Mouse (Mus musculus): Measurements from ENCODE around the gene Abl1.
A peak's percentile ranks its signal among the peaks of the same experiment; 100 is the strongest.

Abl1 gene

GRCm38 (mm10) chr2:31757472-31757871 is 69.3 kb downstream of the Abl1 start:
- TF ChIP-seq GATA4 (IDR thresholded peaks at IDR 0.05; ENCODE audit: insufficient replicate concordance, low read length) = no peak

GRCm38 (mm10) chr2:31758966-31759365 is 70.8 kb downstream of the Abl1 start:
- no peak for TF ChIP-seq GATA4 (IDR thresholded peaks at IDR 0.05; ENCODE audit: insufficient replicate concordance, low read length)

GRCm38 (mm10) chr2:31759751-31760460 is 71.7 kb downstream of the Abl1 start:
- TF ChIP-seq GATA4 (IDR thresholded peaks at IDR 0.05; ENCODE audit: insufficient replicate concordance, low read length) = no peak

GRCm38 (mm10) chr2:31760486-31760885 is 72.3 kb downstream of the Abl1 start:
- no peak for TF ChIP-seq GATA4 (IDR thresholded peaks at IDR 0.05; ENCODE audit: insufficient replicate concordance, low read length)

GRCm38 (mm10) chr2:31761115-31761531 is 72.9 kb downstream of the Abl1 start:
- TF ChIP-seq GATA4 (IDR thresholded peaks at IDR 0.05; ENCODE audit: insufficient replicate concordance, low read length) = no peak

- no peak for TF ChIP-seq GATA4 (IDR thresholded peaks at IDR 0.05; ENCODE audit: insufficient replicate concordance, low read length)
Measured at GRCm38 (mm10) chr2:31761585-31761984, 73.4 kb downstream of the Abl1 start.

GRCm38 (mm10) chr2:31762155-31762554 is 74.0 kb downstream of the Abl1 start:
- no peak for TF ChIP-seq GATA4 (IDR thresholded peaks at IDR 0.05; ENCODE audit: insufficient replicate concordance, low read length)

GRCm38 (mm10) chr2:31762853-31763252 is 74.7 kb downstream of the Abl1 start:
- no peak for TF ChIP-seq GATA4 (IDR thresholded peaks at IDR 0.05; ENCODE audit: insufficient replicate concordance, low read length)

- no peak for TF ChIP-seq GATA4 (IDR thresholded peaks at IDR 0.05; ENCODE audit: insufficient replicate concordance, low read length)
Measured at GRCm38 (mm10) chr2:31763271-31763670, 75.1 kb downstream of the Abl1 start.

GRCm38 (mm10) chr2:31767104-31767503 is 78.9 kb downstream of the Abl1 start:
- TF ChIP-seq GATA4 (IDR thresholded peaks at IDR 0.05; ENCODE audit: insufficient replicate concordance, low read length) = no peak

- TF ChIP-seq GATA4 (IDR thresholded peaks at IDR 0.05; ENCODE audit: insufficient replicate concordance, low read length) = no peak
Measured at GRCm38 (mm10) chr2:31767815-31768214, 79.6 kb downstream of the Abl1 start.

- TF ChIP-seq GATA4 (IDR thresholded peaks at IDR 0.05; ENCODE audit: insufficient replicate concordance, low read length) = no peak
Measured at GRCm38 (mm10) chr2:31769115-31769514, 80.9 kb downstream of the Abl1 start.

- 0 out of 2 replicates have a peak, but pooled peaks have one; percentile 18 for TF ChIP-seq GATA4 (IDR thresholded peaks at IDR 0.05; ENCODE audit: insufficient replicate concordance, low read length)
Measured at GRCm38 (mm10) chr2:31769631-31770111, 81.5 kb downstream of the Abl1 start.

- peak; percentile 60; the same call in 1 of the 2 replicates for TF ChIP-seq GATA4 (IDR thresholded peaks at IDR 0.05; ENCODE audit: insufficient replicate concordance, low read length)
Measured at GRCm38 (mm10) chr2:31770781-31771441, 82.7 kb downstream of the Abl1 start.

GRCm38 (mm10) chr2:31776479-31776878 is 88.3 kb downstream of the Abl1 start:
- TF ChIP-seq GATA4 (IDR thresholded peaks at IDR 0.05; ENCODE audit: insufficient replicate concordance, low read length) = no peak

- no peak for TF ChIP-seq GATA4 (IDR thresholded peaks at IDR 0.05; ENCODE audit: insufficient replicate concordance, low read length)
Measured at GRCm38 (mm10) chr2:31779258-31779657, 91.1 kb downstream of the Abl1 start.
